Mouse (Mus musculus): ENCODE results near the gene Etv3.

DNA sequence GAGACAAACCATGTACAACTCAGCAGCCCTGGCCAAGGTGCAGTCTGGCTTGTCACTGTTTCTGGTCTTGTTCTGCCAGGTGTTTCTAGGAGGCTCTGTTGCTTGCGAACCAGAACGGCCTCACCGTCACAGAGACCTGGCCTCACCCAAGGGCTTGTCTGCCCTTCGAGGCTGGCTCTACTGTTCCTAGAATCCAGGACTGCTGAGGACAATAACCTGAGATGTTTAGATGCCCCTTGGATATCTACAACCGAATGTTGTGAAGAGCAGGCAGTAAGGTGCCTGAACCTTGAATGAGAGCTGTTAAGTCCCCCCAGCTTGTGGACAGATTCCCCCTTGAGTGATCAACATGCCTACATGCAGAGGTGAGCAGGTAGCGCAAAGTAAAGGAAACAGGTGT lies 22.4 kb upstream of the Etv3 start:
- TF ChIP-seq CTCF (IDR thresholded peaks at IDR 0.05; ENCODE audit: low read depth) (no peak), EP300 (IDR thresholded peaks at IDR 0.05; ENCODE audit: low read depth) (no peak)
